Mouse (Mus musculus) hindbrain, embryonic 12.5 days (tissue): Measurements from ENCODE around the gene Gm17660. TPM values are rescaled to one million over a fixed set of nuclear protein-coding genes. Genes with fewer than 3 reads are reported as not detected.
A peak's percentile ranks its signal among the peaks of the same experiment; 100 is the strongest.

ENCODE experiments used
- ATAC-seq: fragments of 200-750 bp; cut with Nextera tagmentation; 2 replicates; pipeline ENCODE4 v1.8.0; 2017; ENCODE audit warnings: moderate TSS enrichment; ENCODE audit not compliant: low FRiP score
- H3K27ac ChIP-seq: fragments of 300-500 bp; sonication (generic); 2 replicates; pipeline ENCODE4 v1.5.1; 2016; ENCODE audit warnings: mild to moderate bottlenecking
- H3K27me3 ChIP-seq: fragments of 300-500 bp; sonication (generic); 2 replicates; pipeline ENCODE4 v1.6.1; 2016; ENCODE audit warnings: mild to moderate bottlenecking
- H3K36me3 ChIP-seq: fragments of 300-500 bp; sonication (generic); 2 replicates; pipeline ENCODE4 v1.6.1; 2016; ENCODE audit warnings: mild to moderate bottlenecking
- H3K4me1 ChIP-seq: fragments of 300-500 bp; sonication (generic); 2 replicates; pipeline ENCODE4 v1.6.1; 2016
- H3K4me2 ChIP-seq: fragments of 300-500 bp; sonication (generic); replicated peaks from 2 replicates; pipeline ENCODE4 v1.6.1; 2016; ENCODE audit warnings: mild to moderate bottlenecking
- H3K4me3 ChIP-seq: fragments of 300-500 bp; sonication (generic); 2 replicates; pipeline ENCODE4 v1.5.1; 2016; ENCODE audit warnings: mild to moderate bottlenecking
- H3K9ac ChIP-seq: fragments of 300-500 bp; sonication (generic); 2 replicates; pipeline ENCODE4 v1.6.1; 2016; ENCODE audit warnings: mild to moderate bottlenecking, moderate library complexity
- H3K9me3 ChIP-seq: fragments of 300-500 bp; sonication (generic); replicated peaks from 2 replicates; pipeline ENCODE4 v1.6.1; 2016; ENCODE audit warnings: mild to moderate bottlenecking
- WGBS: fragments of 180-500 bp; shearing (Covaris S2); methylation state at CpG from one replicate; pipeline ENCODE4 v1.1.7; 2016; 5-methylcytosine and 5-hydroxymethylcytosine counted together
- polyA plus RNA-seq: library from polyadenylated mRNA; unstranded; fragments of >200 nt; fragmentation: Nextera tagmentation; extraction: Ambion mirVana; gene quantifications from 2 replicates; pipeline ENCODE4 v1.2.1, GENCODE M21; 2016

The Gm17660 gene
- not detected in 2 replicates for polyA plus RNA-seq

GRCm38 (mm10) chr5:104077508-104077907 lies at the start of gene Gm17660:
TSS of gene Gm17660 (minus strand) at chr5:104077608.
- Histone ChIP-seq H3K36me3 (no peaks in the 10 kb centered on the region), H3K4me2 (no peak within 1 kb of the TSS), H3K27me3 (no peaks in the 10 kb centered on the region), H3K27ac (no peak within 1 kb of the TSS), H3K9me3 (no peaks in the 10 kb centered on the region), H3K4me1 (peaks cover 8% of the 10 kb centered on the region), H3K4me3 (no peak within 1 kb of the TSS), H3K9ac (no peak within 1 kb of the TSS)
- ATAC-seq: no peak
- 93% methylated on average over 7 of the region's 7 CpGs for WGBS

- H3K9ac ChIP-seq: no peak overlapping the region
- H3K4me1 ChIP-seq: no peaks in the 10 kb centered on the region
- H3K36me3 ChIP-seq: no peaks in the 10 kb centered on the region
- H3K27ac ChIP-seq: no peak overlapping the region
- no peaks in the 10 kb centered on the region for H3K9me3 ChIP-seq
- ATAC-seq: no peak
- no peaks in the 10 kb centered on the region for H3K27me3 ChIP-seq
- WGBS: 86% methylated on average over 12 of the region's 12 CpGs
- H3K4me2 ChIP-seq: no peak overlapping the region
- H3K4me3 ChIP-seq: no peak overlapping the region
Measured at GRCm38 (mm10) chr5:104126561-104127320, 49.3 kb upstream of the Gm17660 start.

- no peaks in the 10 kb centered on the region for H3K27me3 ChIP-seq
- no peaks in the 10 kb centered on the region for H3K36me3 ChIP-seq
- H3K4me2 ChIP-seq: no peak overlapping the region
- H3K27ac ChIP-seq: no peak overlapping the region
- H3K9ac ChIP-seq: no peak overlapping the region
- H3K9me3 ChIP-seq: no peaks in the 10 kb centered on the region
- WGBS: 92% methylated on average over 6 of the region's 6 CpGs
- no peak for ATAC-seq
- no peaks in the 10 kb centered on the region for H3K4me1 ChIP-seq
- no peak overlapping the region for H3K4me3 ChIP-seq
Measured at GRCm38 (mm10) chr5:104124016-104124658, 46.7 kb upstream of the Gm17660 start.

GRCm38 (mm10) chr5:104115890-104116289 lies 38.5 kb upstream of the Gm17660 start:
- Histone ChIP-seq H3K9me3 (no peaks in the 10 kb centered on the region), H3K4me1 (peaks cover 40% of the 10 kb centered on the region), H3K4me2 (no peak overlapping the region), H3K4me3 (no peak overlapping the region), H3K27me3 (no peaks in the 10 kb centered on the region), H3K27ac (no peak overlapping the region), H3K36me3 (no peaks in the 10 kb centered on the region), H3K9ac (no peak overlapping the region)
- 85% methylated on average over 4 of the region's 4 CpGs for WGBS
- ATAC-seq: no peak

GRCm38 (mm10) chr5:104115118-104115517 lies 37.7 kb upstream of the Gm17660 start:
- no peaks in the 10 kb centered on the region for H3K36me3 ChIP-seq
- no peaks in the 10 kb centered on the region for H3K9me3 ChIP-seq
- H3K4me3 ChIP-seq: no peak overlapping the region
- 56% methylated on average over 14 of the region's 14 CpGs for WGBS
- ATAC-seq: no peak
- H3K9ac ChIP-seq: no peak overlapping the region
- H3K4me1 ChIP-seq: peaks cover 48% of the 10 kb centered on the region
- H3K4me2 ChIP-seq: no peak overlapping the region
- H3K27ac ChIP-seq: peak overlapping the region; percentile 83; the same call in 1 of the 2 replicates
- H3K27me3 ChIP-seq: no peaks in the 10 kb centered on the region

GRCm38 (mm10) chr5:104113491-104114172 lies 36.2 kb upstream of the Gm17660 start, which contains the start of gene Sparcl1:
TSS of gene Sparcl1 (minus strand) at chr5:104113733.
- H3K27me3 ChIP-seq: no peaks in the 10 kb centered on the region
- H3K9me3 ChIP-seq: no peaks in the 10 kb centered on the region
- H3K4me3 ChIP-seq: peak within 1 kb of the TSS; percentile 16
- peak within 1 kb of the TSS; percentile 45; the same call in 1 of the 2 replicates for H3K9ac ChIP-seq
- peak within 1 kb of the TSS; percentile 83 for H3K27ac ChIP-seq
- peak within 1 kb of the TSS; percentile 44 for H3K4me2 ChIP-seq
- H3K36me3 ChIP-seq: no peaks in the 10 kb centered on the region
- ATAC-seq: 0 out of 2 replicates have a peak, but pooled peaks have one; percentile 14
- WGBS: 17% methylated on average over 15 of the region's 15 CpGs
- peaks cover 62% of the 10 kb centered on the region for H3K4me1 ChIP-seq

- Histone ChIP-seq H3K9ac (peak overlapping the region; percentile 38; the same call in 1 of the 2 replicates), H3K27ac (peak overlapping the region; percentile 83), H3K4me1 (peaks cover 72% of the 10 kb centered on the region), H3K36me3 (no peaks in the 10 kb centered on the region), H3K27me3 (no peaks in the 10 kb centered on the region), H3K9me3 (no peaks in the 10 kb centered on the region), H3K4me2 (peak overlapping the region; percentile 44), H3K4me3 (peak overlapping the region; percentile 16)
- WGBS: 12% methylated on average over 5 of the region's 5 CpGs
- no peak for ATAC-seq
Measured at GRCm38 (mm10) chr5:104112511-104112910, 35.1 kb upstream of the Gm17660 start.

- Histone ChIP-seq H3K27me3 (no peaks in the 10 kb centered on the region), H3K9me3 (no peaks in the 10 kb centered on the region), H3K4me1 (peaks cover 73% of the 10 kb centered on the region), H3K9ac (no peak overlapping the region; the same call in 1 of the 2 replicates), H3K4me2 (peak overlapping the region; percentile 44), H3K4me3 (peak overlapping the region; percentile 16; the same call in 1 of the 2 replicates), H3K36me3 (no peaks in the 10 kb centered on the region), H3K27ac (peak overlapping the region; percentile 83)
- ATAC-seq: no peak
- WGBS: 4% methylated on average over 9 of the region's 9 CpGs
Measured at GRCm38 (mm10) chr5:104112016-104112415, 34.6 kb upstream of the Gm17660 start.

GRCm38 (mm10) chr5:104110171-104110920 lies 32.9 kb upstream of the Gm17660 start:
- WGBS: 12% methylated on average over 9 of the region's 9 CpGs
- no peak overlapping the region for H3K4me3 ChIP-seq

GRCm38 (mm10) chr5:104109516-104109915 lies 32.1 kb upstream of the Gm17660 start:
- Histone ChIP-seq H3K27ac (peak overlapping the region; percentile 88), H3K9ac (0 out of 2 replicates have a peak overlapping the region, but pooled peaks have one; percentile 45), H3K4me2 (peak overlapping the region; percentile 44), H3K27me3 (no peaks in the 10 kb centered on the region), H3K9me3 (no peaks in the 10 kb centered on the region), H3K36me3 (no peaks in the 10 kb centered on the region), H3K4me3 (no peak overlapping the region), H3K4me1 (peaks cover 70% of the 10 kb centered on the region)
- 24% methylated on average over 3 of the region's 3 CpGs for WGBS
- ATAC-seq: peak; percentile 39; the same call in 1 of the 2 replicates

More at GRCm38 (mm10) chr5:104110171-104110920, 32.9 kb upstream of the Gm17660 start:
- Histone ChIP-seq H3K4me2 (peak overlapping the region; percentile 44), H3K27ac (peak overlapping the region; percentile 88), H3K27me3 (no peaks in the 10 kb centered on the region), H3K9me3 (no peaks in the 10 kb centered on the region), H3K9ac (no peak overlapping the region), H3K36me3 (no peaks in the 10 kb centered on the region), H3K4me1 (peaks cover 77% of the 10 kb centered on the region)
- ATAC-seq: peak; percentile 75

GRCm38 (mm10) chr5:104108879-104109369 lies 31.5 kb upstream of the Gm17660 start:
- peaks cover 73% of the 10 kb centered on the region for H3K4me1 ChIP-seq
- H3K4me2 ChIP-seq: peak overlapping the region; percentile 44
- peak; percentile 63 for ATAC-seq
- H3K27me3 ChIP-seq: no peaks in the 10 kb centered on the region
- H3K9me3 ChIP-seq: no peaks in the 10 kb centered on the region
- H3K9ac ChIP-seq: peak overlapping the region; percentile 45; the same call in 1 of the 2 replicates
- peak overlapping the region; percentile 88 for H3K27ac ChIP-seq
- H3K36me3 ChIP-seq: no peaks in the 10 kb centered on the region
- 11% methylated on average over 18 of the region's 18 CpGs for WGBS
- H3K4me3 ChIP-seq: peak overlapping the region; percentile 20
